Mouse (Mus musculus): ENCODE results near the gene Ypel5. TPM values are rescaled to one million over a fixed set of nuclear protein-coding genes. Genes with fewer than 3 reads are reported as not detected.
A peak's percentile ranks its signal among the peaks of the same experiment; 100 is the strongest.

Gene Ypel5
- total RNA-seq, 1 experiment, result 20.7 TPM

- Histone ChIP-seq H3K9ac (ENCODE audit: insufficient read depth, low read depth, low read length, poor library complexity, severe bottlenecking) (no peak overlapping the region), H3K4me3 (ENCODE audit: insufficient read depth in 1 of 2, low read depth in 1 of 2, low read length in 2 of 2, poor library complexity in 1 of 2, severe bottlenecking in 1 of 2) (no peak overlapping the region), H3K4me1 (ENCODE audit: control insufficient read depth in 2 of 2, insufficient read depth in 2 of 2, low read length in 2 of 2, poor library complexity in 1 of 2) (peaks cover 0 to 4% of the 10 kb centered on the region in 2 experiments; a peak in 2 of 4 replicates), H3K9me3 (ENCODE audit: control insufficient read depth, insufficient read depth, low read depth, low read length) (no peaks in the 10 kb centered on the region), H3K27ac (ENCODE audit: insufficient read depth, low read depth, low read length, poor library complexity, severe bottlenecking) (no peak overlapping the region), H3K36me3 (ENCODE audit: control insufficient read depth, insufficient read depth, low read length, poor library complexity, severe bottlenecking) (no peaks in the 10 kb centered on the region)
- no peak for TF ChIP-seq CHD2 (IDR thresholded peaks at IDR 0.05; ENCODE audit: low read depth, low read length)
- TF ChIP-seq ZNF384 (IDR thresholded peaks at IDR 0.05; ENCODE audit: low read depth, low read length), result no peak
- no peak for TF ChIP-seq ZC3H11A (IDR thresholded peaks at IDR 0.05; ENCODE audit: borderline replicate concordance, low read depth, low read length)
- no peak for TF ChIP-seq HCFC1 (IDR thresholded peaks at IDR 0.05; ENCODE audit: borderline replicate concordance, insufficient read depth, low read length)
- TF ChIP-seq MAFK (IDR thresholded peaks at IDR 0.05; ENCODE audit: insufficient read depth, low read depth, low read length), result no peak
- DNase-seq (ENCODE audit: low read depth, low spot score), result no peak
- in situ Hi-C loops (cut with MboI; ENCODE audit: low sequenced_read_pairs in 2 of 2, unreplicated experiment in 2 of 2), result no loop called here
Observed at GRCm38 (mm10) chr17:72880156-72880555, 43.9 kb downstream of the Ypel5 start.

GRCm38 (mm10) chr17:72881051-72881450 is 44.8 kb downstream of the Ypel5 start:
- Histone ChIP-seq H3K9me3 (ENCODE audit: control insufficient read depth, insufficient read depth, low read depth, low read length) (no peaks in the 10 kb centered on the region), H3K36me3 (ENCODE audit: control insufficient read depth, insufficient read depth, low read length, poor library complexity, severe bottlenecking) (no peaks in the 10 kb centered on the region), H3K9ac (ENCODE audit: insufficient read depth, low read depth, low read length, poor library complexity, severe bottlenecking) (no peak overlapping the region), H3K4me1 (ENCODE audit: control insufficient read depth in 2 of 2, insufficient read depth in 2 of 2, low read length in 2 of 2, poor library complexity in 1 of 2) (peaks cover 0 to 4% of the 10 kb centered on the region in 2 experiments; a peak in 2 of 4 replicates), H3K4me3 (ENCODE audit: insufficient read depth in 1 of 2, low read depth in 1 of 2, low read length in 2 of 2, poor library complexity in 1 of 2, severe bottlenecking in 1 of 2) (no peak overlapping the region), H3K27ac (ENCODE audit: insufficient read depth, low read depth, low read length, poor library complexity, severe bottlenecking) (no peak overlapping the region)
- TF ChIP-seq HCFC1 (IDR thresholded peaks at IDR 0.05; ENCODE audit: borderline replicate concordance, insufficient read depth, low read length), result no peak
- no peak for TF ChIP-seq MAFK (IDR thresholded peaks at IDR 0.05; ENCODE audit: insufficient read depth, low read depth, low read length)
- TF ChIP-seq CHD2 (IDR thresholded peaks at IDR 0.05; ENCODE audit: low read depth, low read length), result no peak
- TF ChIP-seq ZNF384 (IDR thresholded peaks at IDR 0.05; ENCODE audit: low read depth, low read length), result no peak
- TF ChIP-seq ZC3H11A (IDR thresholded peaks at IDR 0.05; ENCODE audit: borderline replicate concordance, low read depth, low read length), result no peak
- in situ Hi-C loops (cut with MboI; ENCODE audit: low sequenced_read_pairs in 2 of 2, unreplicated experiment in 2 of 2), result no loop called here
- no peak for DNase-seq (ENCODE audit: low read depth, low spot score)

DNA sequence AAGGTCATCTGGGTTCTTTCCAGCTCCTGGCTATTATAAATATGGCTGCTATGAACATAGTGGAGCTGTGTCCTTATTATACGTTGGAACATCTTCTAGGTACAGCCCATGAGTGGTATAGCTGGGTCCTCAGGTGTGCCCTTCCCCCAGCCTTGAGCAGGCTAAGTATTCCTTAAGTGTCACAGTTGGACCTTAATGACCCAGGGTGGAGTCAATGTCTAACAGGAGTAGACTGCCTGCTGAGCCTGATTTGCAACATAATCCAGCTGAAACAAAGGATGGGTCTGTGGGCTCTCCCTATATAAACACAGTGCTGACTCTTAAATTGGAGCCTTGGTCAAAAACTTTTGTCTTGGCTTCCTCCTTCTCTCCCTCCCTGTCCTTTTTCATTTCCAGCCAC is 45.6 kb downstream of the Ypel5 start:
- TF ChIP-seq ZC3H11A (IDR thresholded peaks at IDR 0.05; ENCODE audit: borderline replicate concordance, low read depth, low read length) (no peak), CHD2 (IDR thresholded peaks at IDR 0.05; ENCODE audit: low read depth, low read length) (peak; percentile 78), MAFK (IDR thresholded peaks at IDR 0.05; ENCODE audit: insufficient read depth, low read depth, low read length) (0 out of 2 replicates have a peak, but pooled peaks have one; percentile 19)
- H3K36me3 ChIP-seq (ENCODE audit: control insufficient read depth, insufficient read depth, low read length, poor library complexity, severe bottlenecking), result no peaks in the 10 kb centered on the region
- in situ Hi-C loops (cut with MboI; ENCODE audit: low sequenced_read_pairs in 2 of 2, unreplicated experiment in 2 of 2), result no loop called here

GRCm38 (mm10) chr17:72889556-72890397 is 53.5 kb downstream of the Ypel5 start:
- in situ Hi-C loops (cut with MboI; ENCODE audit: low sequenced_read_pairs in 2 of 2, unreplicated experiment in 2 of 2), result no loop called here
- TF ChIP-seq ZNF384 (IDR thresholded peaks at IDR 0.05; ENCODE audit: low read depth, low read length) (no peak), HCFC1 (IDR thresholded peaks at IDR 0.05; ENCODE audit: borderline replicate concordance, insufficient read depth, low read length) (no peak), MAFK (IDR thresholded peaks at IDR 0.05; ENCODE audit: insufficient read depth, low read depth, low read length) (no peak), ZC3H11A (IDR thresholded peaks at IDR 0.05; ENCODE audit: borderline replicate concordance, low read depth, low read length) (no peak), CHD2 (IDR thresholded peaks at IDR 0.05; ENCODE audit: low read depth, low read length) (no peak)
- no peaks in the 10 kb centered on the region for H3K4me1 ChIP-seq (ENCODE audit: control insufficient read depth in 2 of 2, insufficient read depth in 2 of 2, low read length in 2 of 2, poor library complexity in 1 of 2)
- H3K9me3 ChIP-seq (ENCODE audit: control insufficient read depth, insufficient read depth, low read depth, low read length), result no peaks in the 10 kb centered on the region
- no peak overlapping the region for H3K9ac ChIP-seq (ENCODE audit: insufficient read depth, low read depth, low read length, poor library complexity, severe bottlenecking)
- no peaks in the 10 kb centered on the region for H3K36me3 ChIP-seq (ENCODE audit: control insufficient read depth, insufficient read depth, low read length, poor library complexity, severe bottlenecking)
- no peak overlapping the region for H3K27ac ChIP-seq (ENCODE audit: insufficient read depth, low read depth, low read length, poor library complexity, severe bottlenecking)
- no peak overlapping the region for H3K4me3 ChIP-seq (ENCODE audit: insufficient read depth in 1 of 2, low read depth in 1 of 2, low read length in 2 of 2, poor library complexity in 1 of 2, severe bottlenecking in 1 of 2)
- no peak for DNase-seq (ENCODE audit: low read depth, low spot score)

More for the DNA sequence above, 45.6 kb downstream of the Ypel5 start:
- no peak overlapping the region for H3K4me3 ChIP-seq (ENCODE audit: insufficient read depth in 1 of 2, low read depth in 1 of 2, low read length in 2 of 2, poor library complexity in 1 of 2, severe bottlenecking in 1 of 2)
- peaks cover 0 to 4% of the 10 kb centered on the region in 2 experiments; a peak in 2 of 4 replicates for H3K4me1 ChIP-seq (ENCODE audit: control insufficient read depth in 2 of 2, insufficient read depth in 2 of 2, low read length in 2 of 2, poor library complexity in 1 of 2)
- H3K9me3 ChIP-seq (ENCODE audit: control insufficient read depth, insufficient read depth, low read depth, low read length), result no peaks in the 10 kb centered on the region
- no peak overlapping the region for H3K27ac ChIP-seq (ENCODE audit: insufficient read depth, low read depth, low read length, poor library complexity, severe bottlenecking)
- H3K9ac ChIP-seq (ENCODE audit: insufficient read depth, low read depth, low read length, poor library complexity, severe bottlenecking), result no peak overlapping the region
- DNase-seq (ENCODE audit: low read depth, low spot score), result peak; percentile 80

Data from ES-E14 (cell line).